Mouse (Mus musculus): ENCODE measurements at regions not wholly inside any gene's neighbourhood (a gene's known extent, or its start where the extent isn't known, plus 50 kb on each side); places are given as distances from the start of the nearest gene placed in this dataset.
A peak's percentile ranks its signal among the peaks of the same experiment; 100 is the strongest.
"Not testable (repeated sequence)": the region's sequence is repeated elsewhere in the genome, so short reads cannot be mapped to it uniquely, and the experiment has no call there.

- Histone ChIP-seq H3K27me3 (ENCODE audit: poor library complexity, severe bottlenecking) (peaks cover 70% of the 10 kb centered on the region), H3K27ac (peak overlapping the region; percentile 56; the same call in 1 of the 2 replicates), H3K9me3 (no peaks in the 10 kb centered on the region), H3K36me3 (replicated peaks) (no peaks in the 10 kb centered on the region), H3K4me3 (peak overlapping the region; percentile 30), H3K4me1 (peaks cover 51% of the 10 kb centered on the region)
- peak; percentile 44 for DNase-seq (ENCODE audit: extremely low spot score, low spot score)
- WGBS: 12% methylated on average over 13 of the region's 13 CpGs
These were observed 155.4 kb downstream of the Kif26a start for GRCm38 (mm10) chr12:112301411-112301891.

- DNase-seq (ENCODE audit: extremely low spot score, low spot score): no peak
- 21% methylated on average over 8 of the region's 8 CpGs for WGBS
- no peaks in the 10 kb centered on the region for H3K9me3 ChIP-seq
- H3K4me3 ChIP-seq: peak overlapping the region; percentile 30
- no peaks in the 10 kb centered on the region for H3K36me3 ChIP-seq (replicated peaks)
- peak overlapping the region; percentile 56 for H3K27ac ChIP-seq
- peaks cover 70% of the 10 kb centered on the region for H3K27me3 ChIP-seq (ENCODE audit: poor library complexity, severe bottlenecking)
- peaks cover 47% of the 10 kb centered on the region for H3K4me1 ChIP-seq
These were observed 155.9 kb downstream of the Kif26a start for GRCm38 (mm10) chr12:112301929-112302328.

GRCm38 (mm10) chr12:112306208-112306607 lies 160.2 kb downstream of the Kif26a start:
- Histone ChIP-seq H3K27me3 (ENCODE audit: poor library complexity, severe bottlenecking) (peaks cover 39% of the 10 kb centered on the region), H3K27ac (no peak overlapping the region), H3K4me3 (no peak overlapping the region), H3K36me3 (replicated peaks) (no peaks in the 10 kb centered on the region), H3K9me3 (no peaks in the 10 kb centered on the region), H3K4me1 (peaks cover 38% of the 10 kb centered on the region)
- DNase-seq (ENCODE audit: extremely low spot score, low spot score): no peak
- 81% methylated on average over 7 of the region's 7 CpGs for WGBS

GRCm38 (mm10) chr12:112308016-112308415 lies 162.0 kb downstream of the Kif26a start:
- peaks cover 33% of the 10 kb centered on the region for H3K4me1 ChIP-seq
- peaks cover 21% of the 10 kb centered on the region for H3K27me3 ChIP-seq (ENCODE audit: poor library complexity, severe bottlenecking)
- H3K27ac ChIP-seq: no peak overlapping the region
- no peak for DNase-seq (ENCODE audit: extremely low spot score, low spot score)
- no peaks in the 10 kb centered on the region for H3K36me3 ChIP-seq (replicated peaks)
- H3K9me3 ChIP-seq: no peaks in the 10 kb centered on the region
- H3K4me3 ChIP-seq: no peak overlapping the region

- H3K4me3 ChIP-seq; H3K9me3 ChIP-seq; H3K27ac ChIP-seq; H3K36me3 ChIP-seq (replicated peaks); DNase-seq (ENCODE audit: extremely low spot score, low spot score): not testable (repeated sequence)
- Histone ChIP-seq H3K4me1 (peaks cover 33% of the 10 kb centered on the region), H3K27me3 (ENCODE audit: poor library complexity, severe bottlenecking) (peaks cover 10% of the 10 kb centered on the region)
- WGBS: 94% methylated on average over 13 of the region's 13 CpGs
These were observed 163.1 kb downstream of the Kif26a start for GRCm38 (mm10) chr12:112309096-112309495.

- Histone ChIP-seq H3K9me3 (peaks cover under 1% of the 10 kb centered on the region; the same call in 1 of the 2 replicates), H3K27ac (no peak overlapping the region), H3K4me3 (no peak overlapping the region), H3K27me3 (ENCODE audit: poor library complexity, severe bottlenecking) (peaks cover 7% of the 10 kb centered on the region), H3K4me1 (peaks cover 32% of the 10 kb centered on the region), H3K36me3 (replicated peaks) (no peaks in the 10 kb centered on the region)
- no peak for DNase-seq (ENCODE audit: extremely low spot score, low spot score)
- WGBS: 85% methylated on average over 10 of the region's 10 CpGs
These were observed 163.8 kb downstream of the Kif26a start for GRCm38 (mm10) chr12:112309781-112310180.

GRCm38 (mm10) chr12:112310661-112311060 lies 164.7 kb downstream of the Kif26a start:
- H3K4me1 ChIP-seq: peaks cover 28% of the 10 kb centered on the region
- no peaks in the 10 kb centered on the region for H3K36me3 ChIP-seq (replicated peaks)
- peak overlapping the region; percentile 60 for H3K27ac ChIP-seq
- H3K4me3 ChIP-seq: no peak overlapping the region
- no peak for DNase-seq (ENCODE audit: extremely low spot score, low spot score)
- H3K9me3 ChIP-seq: peaks cover 6% of the 10 kb centered on the region
- peaks cover 4% of the 10 kb centered on the region; the same call in 1 of the 2 replicates for H3K27me3 ChIP-seq (ENCODE audit: poor library complexity, severe bottlenecking)
- 75% methylated on average over 10 of the region's 10 CpGs for WGBS

GRCm38 (mm10) chr12:112314781-112315180 lies 168.8 kb downstream of the Kif26a start:
- H3K4me1 ChIP-seq: peaks cover 38% of the 10 kb centered on the region
- WGBS: 93% methylated on average over 5 of the region's 5 CpGs
- peaks cover 4% of the 10 kb centered on the region; the same call in 1 of the 2 replicates for H3K27me3 ChIP-seq (ENCODE audit: poor library complexity, severe bottlenecking)
- H3K36me3 ChIP-seq (replicated peaks): no peaks in the 10 kb centered on the region
- no peak overlapping the region for H3K27ac ChIP-seq
- no peak overlapping the region for H3K4me3 ChIP-seq
- H3K9me3 ChIP-seq: peaks cover 6% of the 10 kb centered on the region
- no peak for DNase-seq (ENCODE audit: extremely low spot score, low spot score)

- 98% methylated on average over 9 of the region's 9 CpGs for WGBS
- Histone ChIP-seq H3K27me3 (ENCODE audit: poor library complexity, severe bottlenecking) (no peaks in the 10 kb centered on the region), H3K4me1 (peaks cover 14% of the 10 kb centered on the region), H3K27ac (no peak overlapping the region), H3K4me3 (no peak overlapping the region), H3K36me3 (replicated peaks) (no peaks in the 10 kb centered on the region), H3K9me3 (peaks cover 6% of the 10 kb centered on the region)
- DNase-seq (ENCODE audit: extremely low spot score, low spot score): no peak
These were observed 171.2 kb downstream of the Kif26a start for GRCm38 (mm10) chr12:112317191-112317590.

GRCm38 (mm10) chr12:112318461-112318860 lies 170.8 kb upstream of the A530016L24Rik start:
- Histone ChIP-seq H3K27ac (peak overlapping the region; percentile 27; the same call in 1 of the 2 replicates), H3K9me3 (peaks cover 6% of the 10 kb centered on the region), H3K36me3 (replicated peaks) (no peaks in the 10 kb centered on the region), H3K4me1 (peaks cover 11% of the 10 kb centered on the region), H3K4me3 (no peak overlapping the region), H3K27me3 (ENCODE audit: poor library complexity, severe bottlenecking) (no peaks in the 10 kb centered on the region)
- 84% methylated on average over 5 of the region's 5 CpGs for WGBS
- no peak for DNase-seq (ENCODE audit: extremely low spot score, low spot score)

- no peak overlapping the region for H3K27ac ChIP-seq
- no peak for DNase-seq (ENCODE audit: extremely low spot score, low spot score)
- WGBS: 81% methylated on average over 2 of the region's 2 CpGs
These were observed 167.1 kb upstream of the A530016L24Rik start for GRCm38 (mm10) chr12:112322196-112322595.

GRCm38 (mm10) chr12:112327411-112327810 lies 161.8 kb upstream of the A530016L24Rik start:
- H3K4me3 ChIP-seq: no peak overlapping the region
- H3K27ac ChIP-seq: no peak overlapping the region
- DNase-seq (ENCODE audit: extremely low spot score, low spot score): no peak
- 86% methylated on average over 8 of the region's 8 CpGs for WGBS
- no peaks in the 10 kb centered on the region for H3K36me3 ChIP-seq (replicated peaks)
- no peaks in the 10 kb centered on the region for H3K9me3 ChIP-seq
- peaks cover 63% of the 10 kb centered on the region for H3K4me1 ChIP-seq
- peaks cover 32% of the 10 kb centered on the region for H3K27me3 ChIP-seq (ENCODE audit: poor library complexity, severe bottlenecking)

More at GRCm38 (mm10) chr12:112322196-112322595, 167.1 kb upstream of the A530016L24Rik start:
- Histone ChIP-seq H3K4me1 (peaks cover 22% of the 10 kb centered on the region), H3K27me3 (ENCODE audit: poor library complexity, severe bottlenecking) (no peaks in the 10 kb centered on the region), H3K36me3 (replicated peaks) (no peaks in the 10 kb centered on the region), H3K4me3 (no peak overlapping the region), H3K9me3 (no peaks in the 10 kb centered on the region)

GRCm38 (mm10) chr12:112328809-112329575 lies 160.3 kb upstream of the A530016L24Rik start:
- Histone ChIP-seq H3K9me3 (no peaks in the 10 kb centered on the region), H3K36me3 (replicated peaks) (no peaks in the 10 kb centered on the region), H3K4me3 (peak overlapping the region; percentile 21; the same call in 1 of the 2 replicates), H3K27ac (peak overlapping the region; percentile 84), H3K27me3 (ENCODE audit: poor library complexity, severe bottlenecking) (peaks cover 33% of the 10 kb centered on the region), H3K4me1 (peaks cover 77% of the 10 kb centered on the region)
- peak; percentile 34 for DNase-seq (ENCODE audit: extremely low spot score, low spot score)
- WGBS: 34% methylated on average over 8 of the region's 8 CpGs

All from forebrain, embryonic 10.5 days (tissue).